Mouse (Mus musculus) neural tube, embryonic 13.5 days (tissue): Measurements from ENCODE around the gene Yes1. TPM values are rescaled to one million over a fixed set of nuclear protein-coding genes. Genes with fewer than 3 reads are reported as not detected.

Experiments
- ATAC-seq: fragments of 200-750 bp; cut with Nextera tagmentation; 2 replicates; pipeline ENCODE4 v1.8.0; 2017; ENCODE audit warnings: low read depth, mild to moderate bottlenecking, moderate TSS enrichment, moderate library complexity
- H3K27ac ChIP-seq: fragments of 300-500 bp; sonication (generic); replicated peaks from 2 replicates; pipeline ENCODE4 v1.5.1; 2015; ENCODE audit warnings: moderate library complexity, mild to moderate bottlenecking, inconsistent platforms
- H3K27me3 ChIP-seq: fragments of 300-500 bp; sonication (generic); 2 replicates; pipeline ENCODE4 v1.6.1; 2015; ENCODE audit warnings: mild to moderate bottlenecking, inconsistent platforms
- H3K36me3 ChIP-seq: fragments of 300-500 bp; sonication (generic); 2 replicates; pipeline ENCODE4 v1.6.1; 2015; ENCODE audit warnings: mild to moderate bottlenecking, inconsistent platforms
- H3K4me1 ChIP-seq: fragments of 300-500 bp; sonication (generic); replicated peaks from 2 replicates; pipeline ENCODE4 v1.6.1; 2015; ENCODE audit warnings: inconsistent platforms
- H3K4me2 ChIP-seq: fragments of 300-500 bp; sonication (generic); 2 replicates; pipeline ENCODE4 v1.6.1; 2015; ENCODE audit warnings: inconsistent platforms, mild to moderate bottlenecking, moderate library complexity
- H3K4me3 ChIP-seq: fragments of 300-500 bp; sonication (generic); 2 replicates; pipeline ENCODE4 v1.5.1; 2015; ENCODE audit warnings: mild to moderate bottlenecking, inconsistent platforms
- H3K9ac ChIP-seq: fragments of 300-500 bp; sonication (generic); 2 replicates; pipeline ENCODE4 v1.6.1; 2015; ENCODE audit warnings: moderate library complexity, mild to moderate bottlenecking, inconsistent platforms
- H3K9me3 ChIP-seq: fragments of 300-500 bp; sonication (generic); 2 replicates; pipeline ENCODE4 v1.6.1; 2016; ENCODE audit warnings: inconsistent platforms
- WGBS: fragments of 180-500 bp; shearing (Covaris S2); methylation state at CpG from one replicate; pipeline ENCODE4 v1.1.7; 2015; 5-methylcytosine and 5-hydroxymethylcytosine counted together
- polyA plus RNA-seq: library from polyadenylated mRNA; unstranded; fragments of >200 nt; fragmentation: Nextera tagmentation; extraction: Ambion mirVana; gene quantifications from 2 replicates; pipeline ENCODE4 v1.2.1, GENCODE M21; 2015

Gene Yes1
- polyA plus RNA-seq = 22.7 and 23.7 TPM in 2 replicates

DNA sequence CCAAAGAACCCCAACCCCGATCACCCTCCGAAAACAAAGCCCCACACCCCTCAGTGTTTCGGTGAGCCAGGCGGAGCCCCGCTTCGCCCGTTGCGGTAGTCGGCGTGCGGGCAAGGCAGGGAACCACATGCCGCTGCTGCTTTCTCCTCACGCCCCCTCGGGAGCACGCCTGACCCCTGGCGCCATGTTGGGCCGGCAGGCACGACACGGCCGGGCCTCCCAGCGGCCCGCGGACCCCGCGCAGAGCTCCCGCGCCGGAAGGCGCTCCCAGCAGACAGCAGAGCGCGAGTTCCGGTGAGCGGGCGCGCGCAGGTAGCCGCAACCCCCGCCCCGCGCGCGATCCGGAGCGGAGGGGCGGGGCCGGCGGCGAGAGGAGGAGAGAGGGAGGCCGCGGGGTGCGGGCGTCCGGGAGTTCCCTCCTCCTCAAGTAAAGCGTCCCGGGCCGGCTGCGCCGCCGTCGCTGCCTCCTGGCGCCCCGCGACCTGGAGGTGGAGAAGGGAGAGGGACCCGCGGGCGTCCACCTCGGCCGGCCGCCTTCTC, at the start of gene Yes1:
Gene Yes1, plus strand, starts transcription at position 371 of the 540 bp plus-strand sequence.
- Histone ChIP-seq H3K27ac (peak within 1 kb of the TSS; percentile 93), H3K4me2 (peak within 1 kb of the TSS; percentile 92), H3K9me3 (no peaks in the 10 kb centered on the region), H3K27me3 (no peaks in the 10 kb centered on the region), H3K4me3 (peak within 1 kb of the TSS; percentile 90), H3K9ac (peak within 1 kb of the TSS; percentile 93), H3K4me1 (peaks cover 29% of the 10 kb centered on the region), H3K36me3 (no peaks in the 10 kb centered on the region)
- WGBS = under 1% methylated on average over 57 of the region's 69 CpGs
- peak; percentile 95 for ATAC-seq

DNA sequence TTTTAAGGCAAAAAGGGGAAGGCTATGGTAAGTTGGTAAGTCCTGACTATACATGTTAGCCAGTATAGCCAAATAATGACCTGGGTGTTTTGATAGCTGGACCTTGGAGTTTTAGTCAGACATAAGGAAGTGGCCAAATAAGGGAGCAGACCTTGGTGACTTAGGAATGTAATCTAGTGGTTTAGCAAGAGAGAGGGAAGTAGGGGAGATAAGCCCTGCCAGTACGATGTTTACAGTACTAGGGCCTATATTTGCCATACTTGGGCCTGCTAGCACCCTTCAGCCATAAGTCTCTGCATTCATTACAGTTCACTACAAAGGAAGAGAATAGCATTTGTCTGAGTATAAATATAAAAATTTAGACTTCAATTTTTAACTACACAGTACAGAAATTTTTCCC, 46.3 kb upstream of the Yes1 start:
- ATAC-seq = no peak
- no peak overlapping the region for H3K4me2 ChIP-seq
- H3K4me3 ChIP-seq = no peak overlapping the region
- H3K4me1 ChIP-seq = no peaks in the 10 kb centered on the region
- no peak overlapping the region for H3K9ac ChIP-seq
- no peaks in the 10 kb centered on the region for H3K9me3 ChIP-seq
- no peaks in the 10 kb centered on the region for H3K27me3 ChIP-seq
- 84% methylated on average over 1 of the region's 1 CpGs for WGBS
- H3K36me3 ChIP-seq = no peaks in the 10 kb centered on the region
- no peak overlapping the region for H3K27ac ChIP-seq

DNA sequence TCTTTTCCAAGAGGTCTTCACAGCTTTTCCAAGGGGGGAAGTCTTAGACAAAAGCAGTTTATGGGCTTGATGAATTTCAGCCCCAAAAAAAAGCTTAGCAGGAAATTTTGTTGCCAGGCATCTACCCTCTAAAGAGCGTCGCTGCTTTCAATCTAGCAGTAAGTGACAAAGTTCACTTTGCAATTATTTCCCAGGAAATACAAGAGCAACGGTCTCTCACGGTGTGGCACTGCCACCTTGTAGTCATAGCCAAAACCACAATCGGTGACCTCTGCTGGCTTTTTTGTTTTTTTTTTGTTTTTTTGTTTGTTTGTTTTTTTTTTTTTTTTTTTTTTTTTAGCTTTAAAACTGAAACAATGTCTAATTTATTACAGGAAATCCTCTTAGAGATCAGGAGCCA, 39.2 kb upstream of the Yes1 start:
- H3K9ac ChIP-seq = no peak overlapping the region
- no peak for ATAC-seq
- no peak overlapping the region for H3K4me3 ChIP-seq
- 83% methylated on average over 5 of the region's 5 CpGs for WGBS
- H3K36me3 ChIP-seq = no peaks in the 10 kb centered on the region
- no peaks in the 10 kb centered on the region for H3K9me3 ChIP-seq
- H3K4me2 ChIP-seq = no peak overlapping the region
- no peak overlapping the region for H3K27ac ChIP-seq
- H3K4me1 ChIP-seq = no peaks in the 10 kb centered on the region
- H3K27me3 ChIP-seq = no peaks in the 10 kb centered on the region

DNA sequence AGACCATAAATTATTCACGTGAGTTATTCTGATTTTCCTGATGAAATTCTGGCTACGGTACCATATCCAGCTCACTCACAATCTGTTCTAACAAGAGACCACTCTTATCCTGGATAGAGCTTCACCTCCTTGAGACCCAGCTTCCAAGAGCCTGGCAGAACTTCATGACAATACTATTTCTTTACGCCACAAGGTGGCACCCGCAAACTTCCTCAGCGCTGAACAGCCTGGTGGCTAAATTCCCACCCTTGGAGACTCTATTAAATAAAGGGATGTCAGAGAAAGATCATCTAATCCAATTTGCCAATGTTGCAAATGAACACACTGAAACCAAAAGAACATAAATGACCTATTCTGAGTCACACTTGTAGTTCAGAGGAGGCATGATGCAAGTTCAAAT, 22.8 kb upstream of the Yes1 start:
- H3K9ac ChIP-seq = no peak overlapping the region
- no peaks in the 10 kb centered on the region for H3K9me3 ChIP-seq
- no peaks in the 10 kb centered on the region for H3K36me3 ChIP-seq
- ATAC-seq = no peak
- H3K4me1 ChIP-seq = no peaks in the 10 kb centered on the region
- H3K27ac ChIP-seq = no peak overlapping the region
- H3K27me3 ChIP-seq = no peaks in the 10 kb centered on the region
- 19% methylated on average over 5 of the region's 5 CpGs for WGBS
- no peak overlapping the region for H3K4me2 ChIP-seq
- no peak overlapping the region for H3K4me3 ChIP-seq

DNA sequence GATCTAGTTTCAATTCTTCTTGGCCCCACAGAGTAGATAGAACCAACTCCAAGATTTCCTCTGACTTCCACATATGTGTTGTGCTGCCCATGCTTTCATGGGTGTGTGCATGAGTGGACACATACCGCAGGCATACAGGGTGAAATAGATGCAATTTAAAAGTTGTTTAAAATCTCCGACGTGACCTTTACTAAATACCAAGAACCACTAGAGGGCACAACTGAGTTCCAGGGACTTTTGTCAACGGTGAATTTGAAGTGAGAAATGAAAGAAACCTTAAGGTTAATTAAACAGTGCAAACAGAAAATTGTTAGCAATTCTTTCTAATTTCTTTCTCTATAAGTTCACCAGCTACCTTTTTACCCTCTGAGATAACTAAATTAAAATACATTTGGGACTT, 17.2 kb upstream of the Yes1 start:
- 18% methylated on average over 4 of the region's 4 CpGs for WGBS
- H3K4me3 ChIP-seq = no peak overlapping the region
- no peak for ATAC-seq
- H3K36me3 ChIP-seq = no peaks in the 10 kb centered on the region
- H3K9ac ChIP-seq = no peak overlapping the region
- H3K27me3 ChIP-seq = no peaks in the 10 kb centered on the region
- H3K27ac ChIP-seq = no peak overlapping the region
- H3K4me1 ChIP-seq = no peaks in the 10 kb centered on the region
- H3K4me2 ChIP-seq = no peak overlapping the region
- no peaks in the 10 kb centered on the region for H3K9me3 ChIP-seq

DNA sequence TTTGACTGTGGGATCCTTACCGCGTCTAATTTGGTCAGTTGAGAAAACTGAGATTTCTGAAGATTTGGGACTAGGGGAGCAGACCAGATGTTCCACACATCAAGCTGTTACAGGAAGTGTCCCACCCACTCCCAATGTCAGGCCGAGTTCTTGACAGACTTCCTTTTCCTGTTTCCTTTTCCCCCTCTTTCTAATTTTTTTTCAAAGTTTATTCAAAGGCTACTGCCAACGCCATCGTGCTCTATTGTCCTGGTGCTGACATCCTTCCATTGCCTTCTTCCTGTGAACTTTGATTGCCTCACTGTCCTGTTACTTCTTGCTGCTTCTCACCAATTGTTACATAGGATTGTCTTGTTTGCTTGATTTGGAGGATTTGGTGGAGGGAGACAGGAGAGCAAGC, 16.6 kb upstream of the Yes1 start:
- WGBS = 72% methylated on average over 5 of the region's 5 CpGs
- H3K4me1 ChIP-seq = no peaks in the 10 kb centered on the region
- no peak overlapping the region for H3K9ac ChIP-seq
- H3K4me3 ChIP-seq = no peak overlapping the region
- H3K9me3 ChIP-seq = no peaks in the 10 kb centered on the region
- no peak overlapping the region for H3K27ac ChIP-seq
- no peak overlapping the region for H3K4me2 ChIP-seq
- no peaks in the 10 kb centered on the region for H3K36me3 ChIP-seq
- ATAC-seq = no peak
- no peaks in the 10 kb centered on the region for H3K27me3 ChIP-seq

DNA sequence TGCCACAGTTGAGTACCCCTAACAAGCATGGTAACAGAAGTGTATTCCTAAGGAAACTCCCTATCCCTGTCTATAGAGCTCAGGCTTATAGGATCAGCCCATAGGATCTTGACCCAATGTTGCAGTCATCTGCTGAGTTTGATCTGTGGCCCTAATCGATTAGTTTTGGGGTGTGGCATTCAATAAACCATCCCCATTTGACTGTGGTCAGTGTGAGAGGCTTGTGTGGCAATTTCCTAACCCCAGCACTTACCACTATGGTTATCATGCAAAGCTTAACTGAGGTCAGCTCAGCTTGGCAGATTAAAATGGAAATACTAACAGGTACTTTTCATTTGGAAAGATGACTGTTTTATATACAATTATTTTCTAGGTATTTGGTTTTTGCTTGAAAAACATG, 5.1 kb upstream of the Yes1 start:
- H3K27me3 ChIP-seq = no peaks in the 10 kb centered on the region
- H3K4me1 ChIP-seq = peaks cover 8% of the 10 kb centered on the region
- no peak overlapping the region for H3K4me2 ChIP-seq
- no peaks in the 10 kb centered on the region for H3K36me3 ChIP-seq
- ATAC-seq = no peak
- no peak overlapping the region for H3K4me3 ChIP-seq
- no peak overlapping the region for H3K27ac ChIP-seq
- H3K9me3 ChIP-seq = no peaks in the 10 kb centered on the region
- WGBS = 74% methylated on average over 1 of the region's 1 CpGs
- no peak overlapping the region for H3K9ac ChIP-seq

DNA sequence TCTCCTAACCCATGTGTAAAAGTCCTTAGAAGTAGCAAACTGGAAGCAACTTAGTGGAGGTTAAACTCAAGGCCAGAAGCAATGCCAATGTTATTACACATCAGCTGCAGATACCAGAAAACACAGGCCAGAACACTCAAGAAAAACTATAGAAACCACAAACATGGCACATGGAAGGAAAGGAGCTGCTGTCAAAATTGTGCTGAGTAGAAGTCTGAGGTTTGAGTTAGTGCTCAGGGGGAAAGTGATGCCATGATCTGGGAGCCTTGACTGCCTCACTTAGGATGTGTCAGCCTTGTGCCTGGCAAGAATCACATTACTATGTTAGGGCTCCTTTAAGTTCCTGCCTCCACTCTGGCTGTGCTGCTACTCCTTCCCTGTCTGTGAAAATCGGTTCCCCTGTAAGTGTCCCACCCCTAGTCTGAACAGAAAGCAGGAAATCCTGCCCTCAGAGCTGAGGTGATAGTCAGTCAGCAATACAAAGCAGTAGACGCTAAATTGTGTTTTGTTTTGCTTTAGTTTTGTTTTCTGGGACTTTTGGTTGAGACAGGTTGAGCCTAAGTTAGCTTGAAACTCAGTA, 3.1 kb upstream of the Yes1 start:
- Histone ChIP-seq H3K27me3 (no peaks in the 10 kb centered on the region), H3K36me3 (no peaks in the 10 kb centered on the region), H3K9ac (no peak overlapping the region), H3K9me3 (no peaks in the 10 kb centered on the region), H3K4me1 (peaks cover 16% of the 10 kb centered on the region), H3K4me3 (no peak overlapping the region), H3K4me2 (no peak overlapping the region), H3K27ac (no peak overlapping the region)
- ATAC-seq = no peak
- 47% methylated on average over 2 of the region's 2 CpGs for WGBS

DNA sequence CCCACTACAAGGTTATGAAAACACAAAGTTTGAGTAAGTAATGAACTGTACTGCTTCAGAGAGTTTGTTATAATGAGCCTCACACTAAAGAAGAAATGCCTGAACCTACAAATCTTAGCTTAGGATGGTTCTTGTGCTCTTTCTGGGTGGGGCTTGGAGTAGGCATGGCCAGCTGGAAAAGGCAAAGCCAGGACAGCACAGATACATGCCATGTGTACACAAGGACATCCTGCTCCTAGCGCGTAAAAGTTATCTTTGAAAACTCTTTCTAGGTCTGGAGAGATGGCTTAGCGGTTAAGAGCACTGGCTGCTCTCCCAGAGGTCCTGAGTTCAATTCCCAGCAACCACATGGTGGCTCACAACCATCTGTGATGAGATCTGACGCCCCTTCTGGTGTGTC, 2.5 kb upstream of the Yes1 start:
- ATAC-seq = no peak

DNA sequence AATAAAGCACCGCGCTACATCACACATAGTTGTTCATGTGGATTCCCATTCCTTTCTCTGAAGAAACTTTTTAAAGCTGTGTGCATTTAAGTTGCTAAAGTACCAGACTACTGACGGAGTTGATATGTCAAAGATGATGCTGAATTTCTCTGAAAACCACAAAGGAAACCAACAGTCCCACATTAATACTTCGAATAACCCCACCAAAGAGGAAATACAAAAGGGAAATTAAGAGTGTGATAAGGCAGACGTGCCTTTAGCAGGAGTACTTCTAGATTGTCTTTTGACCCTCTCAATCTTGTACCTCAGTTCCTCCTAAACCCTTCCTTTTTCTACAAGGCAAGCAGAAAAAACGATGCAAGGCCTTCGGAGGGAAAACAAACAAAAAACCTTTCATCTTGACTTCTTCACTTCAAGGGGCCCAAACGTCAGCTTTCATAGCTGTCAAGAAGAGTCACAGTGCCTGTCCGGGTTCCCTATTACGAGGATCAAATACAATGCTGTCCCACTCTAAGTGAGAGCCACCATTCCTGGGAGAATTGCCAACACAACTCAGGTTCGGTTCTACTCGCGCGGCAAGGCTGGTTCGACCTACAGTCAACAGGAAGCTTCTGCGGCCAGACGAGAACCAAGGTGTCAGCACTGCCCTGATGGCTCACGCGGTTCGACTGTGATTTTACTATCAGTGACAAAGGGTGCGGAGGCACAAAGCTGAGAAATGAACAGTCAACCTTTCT, 739 bp upstream of the Yes1 start:
- Histone ChIP-seq H3K27ac (peak overlapping the region; percentile 93), H3K9me3 (no peaks in the 10 kb centered on the region), H3K4me2 (peak overlapping the region; percentile 92), H3K4me3 (peak overlapping the region; percentile 90), H3K27me3 (no peaks in the 10 kb centered on the region), H3K4me1 (peaks cover 28% of the 10 kb centered on the region), H3K9ac (peak overlapping the region; percentile 93), H3K36me3 (no peaks in the 10 kb centered on the region)
- ATAC-seq = peak; percentile 57
- 18% methylated on average over 21 of the region's 21 CpGs for WGBS

More for the DNA sequence above, 2.5 kb upstream of the Yes1 start:
- Histone ChIP-seq H3K27ac (no peak overlapping the region), H3K9me3 (no peaks in the 10 kb centered on the region), H3K4me3 (no peak overlapping the region), H3K9ac (no peak overlapping the region), H3K4me2 (no peak overlapping the region), H3K36me3 (no peaks in the 10 kb centered on the region), H3K4me1 (peaks cover 16% of the 10 kb centered on the region), H3K27me3 (no peaks in the 10 kb centered on the region)
- 89% methylated on average over 4 of the region's 4 CpGs for WGBS

DNA sequence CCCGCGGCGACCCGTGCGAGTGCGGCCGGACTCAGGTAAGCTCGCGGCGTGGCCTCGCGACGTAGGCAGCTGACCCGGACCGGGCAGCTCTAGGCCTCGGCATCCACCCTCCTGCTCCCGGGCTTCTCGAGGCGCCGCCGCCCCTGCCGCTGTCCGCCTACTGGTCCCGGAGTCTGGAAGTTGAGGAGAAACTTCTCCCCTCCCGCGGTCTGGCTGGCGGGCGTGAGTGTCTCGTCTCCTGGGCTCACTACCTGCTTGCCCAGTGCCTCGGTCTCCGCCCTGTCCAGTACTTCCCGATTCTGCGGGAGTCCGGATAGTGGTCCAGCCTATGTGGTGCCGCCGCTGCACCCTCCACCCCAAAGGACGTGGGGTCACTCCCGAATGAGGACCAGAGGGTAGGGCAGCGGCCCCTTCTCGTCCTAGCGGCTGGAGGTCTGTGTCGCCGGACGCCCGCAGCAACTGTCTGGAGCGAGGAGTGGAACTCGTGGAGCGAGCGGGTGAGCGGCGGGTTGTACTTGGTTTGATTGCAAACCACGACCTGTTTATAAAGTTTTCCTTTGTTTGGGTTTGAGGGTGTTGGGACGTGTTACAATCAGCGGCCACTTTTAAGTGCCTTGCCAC, 480 bp downstream of the Yes1 start:
- Histone ChIP-seq H3K27me3 (no peaks in the 10 kb centered on the region), H3K4me3 (peak overlapping the region; percentile 90), H3K4me1 (peaks cover 29% of the 10 kb centered on the region), H3K4me2 (peak overlapping the region; percentile 92), H3K9me3 (no peaks in the 10 kb centered on the region), H3K9ac (peak overlapping the region; percentile 93), H3K36me3 (no peaks in the 10 kb centered on the region), H3K27ac (peak overlapping the region; percentile 93)
- 0% methylated on average over 54 of the region's 54 CpGs for WGBS
- ATAC-seq = peak; percentile 83

DNA sequence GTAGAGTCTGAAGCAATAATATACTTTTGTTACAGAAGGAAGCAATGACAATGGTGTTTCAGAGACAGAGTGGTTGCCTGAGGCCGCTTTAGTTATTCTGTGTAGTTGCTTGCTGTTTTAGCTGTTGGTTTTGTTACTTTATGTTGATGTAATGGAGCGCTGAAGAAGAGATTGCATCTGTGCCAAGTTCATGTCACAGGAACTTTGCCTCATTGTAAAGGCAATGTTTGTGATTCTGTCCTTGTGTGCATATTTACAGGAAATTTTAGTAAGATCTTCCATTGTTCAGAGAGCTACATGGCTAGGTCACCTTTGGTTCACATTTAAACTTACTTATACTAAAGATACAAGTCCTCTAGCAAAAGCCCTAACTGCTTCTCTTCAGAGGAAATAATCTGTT, 3.3 kb downstream of the Yes1 start:
- Histone ChIP-seq H3K36me3 (no peaks in the 10 kb centered on the region), H3K4me2 (no peak overlapping the region), H3K27ac (peak overlapping the region; percentile 64), H3K9me3 (no peaks in the 10 kb centered on the region), H3K27me3 (no peaks in the 10 kb centered on the region), H3K4me3 (no peak overlapping the region), H3K9ac (no peak overlapping the region), H3K4me1 (peaks cover 29% of the 10 kb centered on the region)
- 64% methylated on average over 2 of the region's 2 CpGs for WGBS
- no peak for ATAC-seq
